Mouse (Mus musculus) liver, adult 2 months (tissue): ENCODE results near the gene Itgb1bp1.

Source experiments
- CTCF ChIP-seq: fragments of 200-500 bp; IDR thresholded peaks from 2 replicates; pipeline ENCODE4 v1.5.1; 2011; ENCODE audit warnings: low read depth, low read length, control low read depth
- POLR2A ChIP-seq: fragments of 200-500 bp; IDR thresholded peaks from 2 replicates; pipeline ENCODE4 v1.6.1; 2011; ENCODE audit warnings: low read length, control low read depth; ENCODE audit not compliant: insufficient read depth; ENCODE audit errors: extremely low read depth

DNA sequence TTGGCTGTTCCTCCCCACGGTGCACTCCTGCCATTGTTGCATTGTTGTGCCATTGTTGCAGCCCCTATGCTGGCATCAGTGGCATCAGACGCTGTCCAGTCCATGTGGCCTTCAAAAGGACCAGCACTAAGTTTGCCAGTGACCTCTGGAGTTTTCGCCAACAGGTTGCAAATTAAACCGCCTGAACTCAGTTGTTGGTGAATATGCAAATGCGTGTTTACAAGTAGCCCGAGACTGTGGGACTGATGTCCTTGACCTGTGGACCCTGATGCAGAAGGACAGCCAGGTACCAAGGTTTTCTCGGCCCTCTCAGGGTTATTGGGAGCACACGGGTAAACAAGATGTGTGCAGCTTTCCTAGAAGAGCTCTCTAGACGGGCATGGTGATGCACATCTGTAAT lies 35.1 kb upstream of the Itgb1bp1 start:
- TF ChIP-seq POLR2A (no peak), CTCF (no peak)
